Mouse (Mus musculus) small intestine, adult 2 months (tissue): ENCODE results near the gene Clstn1. TPM values are rescaled to one million over a fixed set of nuclear protein-coding genes. Genes with fewer than 3 reads are reported as not detected.
A peak's percentile ranks its signal among the peaks of the same experiment; 100 is the strongest.

ENCODE experiments used
- H3K27ac ChIP-seq: fragments of 200-500 bp; 2 replicates; pipeline ENCODE4 v1.5.1; 2012; ENCODE audit warnings: low read depth, low read length, control low read depth, inconsistent platforms; ENCODE audit not compliant: insufficient read depth
- H3K27me3 ChIP-seq: fragments of 200-500 bp; 2 replicates; pipeline ENCODE4 v1.6.1; 2012; ENCODE audit warnings: mild to moderate bottlenecking, moderate library complexity, low read length, inconsistent platforms; ENCODE audit not compliant: control insufficient read depth, insufficient read depth
- H3K36me3 ChIP-seq: fragments of 200-500 bp; 2 replicates; pipeline ENCODE4 v1.6.1; 2012; ENCODE audit warnings: mild to moderate bottlenecking, low read length, control low read depth, inconsistent platforms; ENCODE audit not compliant: control insufficient read depth, insufficient read depth
- H3K4me1 ChIP-seq: fragments of 200-500 bp; 2 replicates; pipeline ENCODE4 v1.6.1; 2012; ENCODE audit warnings: low read length, inconsistent platforms, mixed read lengths; ENCODE audit not compliant: control insufficient read depth, insufficient read depth, insufficient read length
- H3K4me3 ChIP-seq: fragments of 200-500 bp; 2 replicates; pipeline ENCODE4 v1.5.1; 2012; ENCODE audit warnings: low read depth, mild to moderate bottlenecking, control low read depth, inconsistent platforms, low read length, moderate library complexity
- CTCF ChIP-seq: fragments of 200-500 bp; IDR thresholded peaks from 2 replicates; pipeline ENCODE4 v1.5.1; 2012; ENCODE audit warnings: low read depth, mild to moderate bottlenecking, control low read depth, inconsistent platforms, low read length, moderate library complexity, mixed read lengths; ENCODE audit not compliant: insufficient replicate concordance, insufficient read length; ENCODE audit errors: extremely low read depth
- POLR2A ChIP-seq: fragments of 200-500 bp; IDR thresholded peaks from 2 replicates; pipeline ENCODE4 v1.6.1; 2012; ENCODE audit warnings: low read depth, mild to moderate bottlenecking, control low read depth, inconsistent platforms, low read length, moderate library complexity
- WGBS: fragments of 180-500 bp; shearing (Covaris S2); methylation state at CpG from one replicate; pipeline ENCODE4 v1.1.7; 2018; 5-methylcytosine and 5-hydroxymethylcytosine counted together
- polyA plus RNA-seq: library from polyadenylated mRNA; depleted of rRNA; stranded (reverse); fragments of >200 nt; gene quantifications from 2 replicates; pipeline ENCODE4 v1.2.3, GENCODE M21; 2012; rRNA removed

The Clstn1 gene
- polyA plus RNA-seq, 1 experiment: 76.4 TPM

DNA sequence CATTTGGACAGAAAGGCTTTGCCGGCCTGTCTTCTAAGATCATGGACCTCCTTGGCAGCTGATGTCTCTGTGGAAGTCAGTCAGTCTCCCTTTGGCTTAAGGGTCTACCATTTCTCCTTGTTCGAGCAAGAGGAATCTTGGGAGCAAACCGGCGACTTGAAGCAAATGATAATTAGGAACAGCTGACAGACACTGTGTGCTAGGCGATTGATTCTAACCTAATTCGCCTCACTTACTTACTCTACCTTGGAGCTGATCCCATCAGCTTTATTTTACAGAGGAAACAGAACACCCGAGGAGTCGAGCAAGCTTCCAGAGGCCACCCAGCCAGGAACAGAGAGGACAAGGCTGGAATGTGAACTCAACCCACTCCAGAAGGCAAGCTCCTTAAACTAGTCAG, 105.1 kb downstream of the Clstn1 start:
- no peaks in the 10 kb centered on the region for H3K27me3 ChIP-seq
- no peaks in the 10 kb centered on the region for H3K36me3 ChIP-seq
- TF ChIP-seq CTCF (no peak), POLR2A (no peak)
- 81% methylated on average over 8 of the region's 8 CpGs for WGBS
- H3K4me3 ChIP-seq: no peak overlapping the region
- peaks cover 4% of the 10 kb centered on the region; the same call in 1 of the 2 replicates for H3K4me1 ChIP-seq
- no peak overlapping the region for H3K27ac ChIP-seq

GRCm38 (mm10) chr4:149696189-149696971, 110.1 kb downstream of the Clstn1 start:
- Histone ChIP-seq H3K27ac (peak overlapping the region; percentile 64), H3K27me3 (no peaks in the 10 kb centered on the region), H3K4me1 (peaks cover 9% of the 10 kb centered on the region), H3K4me3 (peak overlapping the region; percentile 60), H3K36me3 (no peaks in the 10 kb centered on the region)
- 56% methylated on average over 16 of the region's 16 CpGs for WGBS
- no peak for TF ChIP-seq CTCF
- TF ChIP-seq POLR2A: no peak

DNA sequence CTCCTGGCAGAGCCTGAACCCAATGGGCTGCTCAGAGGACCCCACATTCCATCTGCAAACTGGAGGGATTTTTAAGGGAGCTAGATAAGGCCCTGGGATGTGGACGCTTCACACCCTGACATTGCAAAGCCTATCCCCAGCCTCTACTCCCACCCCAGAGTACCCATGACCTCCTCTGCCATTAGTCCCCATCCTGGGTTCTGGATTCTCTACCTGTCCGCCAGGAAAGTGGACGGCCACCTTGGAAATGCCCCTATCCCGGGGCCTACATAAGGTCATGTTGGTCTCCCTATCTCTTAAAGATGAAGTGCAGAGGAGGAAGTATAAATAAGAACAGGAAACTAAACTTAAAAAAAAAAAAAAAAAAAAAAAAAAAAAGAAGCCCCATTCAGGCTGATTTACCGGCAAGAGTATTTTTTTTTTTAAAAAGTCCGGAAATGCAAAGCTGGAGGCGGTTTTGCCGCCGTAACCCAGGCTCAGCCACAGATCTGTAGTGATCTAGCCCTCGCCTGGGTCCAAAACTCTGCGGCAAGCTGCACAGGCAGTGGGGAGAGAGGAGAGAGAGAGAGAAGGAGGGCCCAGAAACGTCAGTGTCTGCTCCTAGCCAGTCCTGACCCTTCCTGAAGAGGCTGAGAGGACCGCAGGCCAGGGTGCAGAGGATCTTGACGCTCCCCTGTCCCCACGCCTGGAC, 111.4 kb downstream of the Clstn1 start:
- 28% methylated on average over 15 of the region's 15 CpGs for WGBS

DNA sequence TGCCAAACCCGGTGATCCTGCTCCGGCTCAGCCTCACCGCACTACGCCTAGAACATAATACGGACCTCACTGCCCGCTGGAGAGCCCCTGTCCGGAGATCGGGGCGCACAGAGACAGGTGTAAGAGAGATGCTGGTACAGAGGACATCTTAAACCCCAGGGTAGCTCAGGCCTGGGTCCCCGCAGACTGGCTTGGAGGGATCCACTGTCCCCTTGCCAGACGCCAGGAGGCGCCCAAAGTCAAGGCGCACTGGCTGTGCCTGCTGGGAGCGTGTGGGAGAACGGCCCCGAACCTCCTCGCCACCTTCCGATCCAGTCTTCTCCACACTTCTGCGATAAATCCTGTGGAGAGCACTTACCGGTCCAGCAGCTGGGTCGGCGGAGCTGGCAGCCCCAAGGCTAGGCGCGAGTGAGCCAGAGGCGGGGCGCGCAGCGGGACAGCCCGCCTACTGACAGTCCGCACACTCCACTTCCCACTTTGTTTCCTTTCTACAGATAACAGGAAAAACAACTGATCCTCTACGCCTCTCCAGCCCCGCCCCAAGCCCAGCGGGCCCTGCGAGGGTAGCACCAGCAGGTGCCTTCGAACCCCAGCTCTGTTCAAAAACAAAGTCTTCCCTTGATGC, 112.0 kb downstream of the Clstn1 start:
- no peaks in the 10 kb centered on the region for H3K36me3 ChIP-seq
- H3K4me3 ChIP-seq: peak overlapping the region; percentile 75
- TF ChIP-seq POLR2A (0 out of 2 replicates have a peak, but pooled peaks have one; percentile 3), CTCF (peak; percentile 57)
- peak overlapping the region; percentile 79 for H3K27ac ChIP-seq
- peaks cover 6% of the 10 kb centered on the region for H3K4me1 ChIP-seq
- 1% methylated on average over 35 of the region's 35 CpGs for WGBS
- no peaks in the 10 kb centered on the region for H3K27me3 ChIP-seq

More for the DNA sequence above, 111.4 kb downstream of the Clstn1 start:
- no peak for TF ChIP-seq CTCF
- peak; percentile 25; the same call in 1 of the 2 replicates for TF ChIP-seq POLR2A
- Histone ChIP-seq H3K27ac (peak overlapping the region; percentile 79), H3K27me3 (no peaks in the 10 kb centered on the region), H3K36me3 (no peaks in the 10 kb centered on the region), H3K4me1 (peaks cover 9% of the 10 kb centered on the region), H3K4me3 (peak overlapping the region; percentile 75)

Other genes starting within 250 kb of the Clstn1 start
- 51.0 and 115 TPM in 2 replicates for gene Ube4b, start 159.7 kb upstream of the Clstn1 start, polyA plus RNA-seq
- 1.0 and 3.9 TPM in 2 replicates for gene Rbp7, start 131.5 kb upstream of the Clstn1 start, polyA plus RNA-seq
- not detected in 2 replicates for gene Tmem274, start 109.1 kb upstream of the Clstn1 start, polyA plus RNA-seq
- 6.4 and 9.8 TPM in 2 replicates for gene Nmnat1, start 101.3 kb upstream of the Clstn1 start, polyA plus RNA-seq
- gene Lzic, start 101.2 kb upstream of the Clstn1 start, polyA plus RNA-seq: 5.1 and 16.8 TPM in 2 replicates
- gene Ctnnbip1, start 68.2 kb upstream of the Clstn1 start, polyA plus RNA-seq: 10.8 and 27.2 TPM in 2 replicates
- gene Pik3cd, start 116.1 kb downstream of the Clstn1 start, polyA plus RNA-seq: 7.0 and 11.7 TPM in 2 replicates
- gene Tmem201, start 151.6 kb downstream of the Clstn1 start, polyA plus RNA-seq: 14.5 and 19.7 TPM in 2 replicates
- gene Slc25a33, start 187.8 kb downstream of the Clstn1 start, polyA plus RNA-seq: 4.5 and 5.3 TPM in 2 replicates